19 mouse cellular contexts compared by ENCODE assay signal in genomic region chr14:47283568-47283967, GRCm38 (mm10). TPM values are rescaled to one million over a fixed set of nuclear protein-coding genes. Genes with fewer than 3 reads are reported as not detected.
A peak's percentile ranks its signal among the peaks of the same experiment; 100 is the strongest.
DNase-seq lines count a peak whose midpoint lies in the region.
"Had no signal": no experiment of that assay in that cellular context is flagged by ENCODE, and none has a peak within 500 bp of the region (broad histone marks: within the 10 kb centered on the region; RNA-seq: fewer than 3 reads in every experiment).

No protein-coding gene starts in this region.

- DNase-seq in heart, adult 11 months: peak; percentile 44
- DNase-seq in heart, embryonic 10.5 days (ENCODE audit: low spot score): no peak
- DNase-seq in kidney, postnatal 14 days: peak; percentile 23
- DNase-seq in kidney, postnatal 4 days: no peak
- peak; percentile 28 for DNase-seq in right cerebral cortex, adult 18-20 months
- DNase-seq in right cerebral cortex, postnatal 25 days: no peak
- DNase-seq in layer of hippocampus, adult 8-10 months (ENCODE audit: low spot score in 2 of 2): no peak
- DNase-seq: adrenal gland, postnatal 14 days; cerebellum, adult 2 months; cerebellum, postnatal 10 days; embryo, embryonic 11 days; gastrocnemius, postnatal 14 days; heart, postnatal 14 days had no signal

- H3K36me3 ChIP-seq in heart, embryonic 10.5 days: peaks cover 15% of the 10 kb centered on the region; the same call in 1 of the 2 replicates
- H3K36me3 ChIP-seq: embryonic facial prominence, embryonic 15.5 days; forebrain, embryonic 15.5 days; hindbrain, embryonic 13.5 days had no signal

- no peaks in the 10 kb centered on the region for H3K9me3 ChIP-seq in heart, embryonic 10.5 days
- H3K9me3 ChIP-seq: embryonic facial prominence, embryonic 15.5 days; forebrain, embryonic 15.5 days; heart, embryonic 13.5 days; hindbrain, embryonic 13.5 days had no signal

- WGBS in heart, embryonic 10.5 days: 77% methylated on average over 7 of the region's 7 CpGs

- peaks cover 8% of the 10 kb centered on the region for H3K4me1 ChIP-seq in heart, embryonic 10.5 days
- H3K4me1 ChIP-seq: embryonic facial prominence, embryonic 15.5 days; hindbrain, embryonic 13.5 days had no signal

- H3K27me3 ChIP-seq in heart, embryonic 10.5 days (ENCODE audit: insufficient read depth, poor library complexity, severe bottlenecking): no peaks in the 10 kb centered on the region
- H3K27me3 ChIP-seq: embryonic facial prominence, embryonic 15.5 days; forebrain, embryonic 15.5 days; heart, embryonic 13.5 days; hindbrain, embryonic 13.5 days; Patski had no signal

- H3K4me3 ChIP-seq in heart, embryonic 10.5 days: no peak overlapping the region
- H3K4me3 ChIP-seq: embryonic facial prominence, embryonic 15.5 days; forebrain, embryonic 15.5 days; heart, embryonic 13.5 days; hindbrain, embryonic 13.5 days had no signal

- H3K27ac ChIP-seq in heart, embryonic 10.5 days: no peak overlapping the region
- H3K27ac ChIP-seq: embryonic facial prominence, embryonic 15.5 days; forebrain, embryonic 15.5 days; heart, embryonic 13.5 days; hindbrain, embryonic 13.5 days; hindbrain, postnatal 0 days had no signal

RNA-seq across cellular contexts. Expression of gene Socs4, which starts 6.8 kb away (rescaled TPM):
- polyA plus RNA-seq in heart, embryonic 10.5 days (2016; fragmentation: Nextera tagmentation; extraction: Ambion mirVana): 2.0 and 3.3 TPM in 2 replicates
- 10 to 100 TPM; 11.0 to 12.3 (median 12.1) TPM for total RNA-seq in layer of hippocampus, adult 8-10 months (2022)

RNA-seq across cellular contexts. Expression of gene Wdhd1, which starts 6.9 kb away (rescaled TPM):
- polyA plus RNA-seq in heart, embryonic 10.5 days (2016; fragmentation: Nextera tagmentation; extraction: Ambion mirVana): 31.8 and 35.9 TPM in 2 replicates
- total RNA-seq in layer of hippocampus, adult 8-10 months (2022): 10 to 100 TPM in 1 of 4 experiments, 1 to 10 TPM in 3; 6.5 to 10.5 (median 7.2) TPM

RNA-seq across cellular contexts. Expression of gene Mapk1ip1l, which starts 14.5 kb away (rescaled TPM):
- polyA plus RNA-seq in heart, embryonic 10.5 days (2016; fragmentation: Nextera tagmentation; extraction: Ambion mirVana): 79.9 and 82.1 TPM in 2 replicates
- total RNA-seq in layer of hippocampus, adult 8-10 months (2022): 10 to 100 TPM; 54.3 to 66.2 (median 61.8) TPM

Comparison
In these comparisons a context has a peak if more than half of its experiments do, and no peak if none do; other contexts are left out.
1. DNase-seq: peak in heart, adult 11 months (single experiment), kidney, postnatal 14 days (single experiment) and right cerebral cortex, adult 18-20 months (single experiment); none in heart, embryonic 10.5 days (single experiment), kidney, postnatal 4 days (0 of 2), right cerebral cortex, postnatal 25 days (single experiment) and layer of hippocampus, adult 8-10 months (0 of 2).